Comparison of ENCODE assay signal across 8 mouse cellular contexts in genomic region chr17:34563354-34563753, GRCm38 (mm10).
"Had no signal": no experiment of that assay in that cellular context is flagged by ENCODE, and none has a peak within 500 bp of the region (broad histone marks: within the 10 kb centered on the region; RNA-seq: fewer than 3 reads in every experiment).

No protein-coding gene starts in this region.

- H3K4me3 ChIP-seq: layer of hippocampus, adult 2 months; liver, embryonic 15.5 days; midbrain, embryonic 13.5 days had no signal

- H3K27ac ChIP-seq: liver, embryonic 15.5 days; midbrain, embryonic 13.5 days had no signal

- H3K4me2 ChIP-seq: liver, embryonic 11.5 days; liver, embryonic 15.5 days; midbrain, embryonic 13.5 days had no signal

- H3K36me3 ChIP-seq: limb, embryonic 10.5 days; liver, embryonic 15.5 days; midbrain, embryonic 13.5 days had no signal

- DNase-seq: right cerebral cortex, postnatal 25 days; thymus, adult 2 months; thymus, postnatal 25 days had no signal

- H3K9me3 ChIP-seq: limb, embryonic 10.5 days; liver, embryonic 15.5 days; midbrain, embryonic 13.5 days had no signal

- ATAC-seq: midbrain, embryonic 13.5 days had no signal

- H3K9ac ChIP-seq: liver, embryonic 15.5 days; midbrain, embryonic 13.5 days had no signal
